Mouse (Mus musculus): ENCODE data around the gene Cym.

DNA sequence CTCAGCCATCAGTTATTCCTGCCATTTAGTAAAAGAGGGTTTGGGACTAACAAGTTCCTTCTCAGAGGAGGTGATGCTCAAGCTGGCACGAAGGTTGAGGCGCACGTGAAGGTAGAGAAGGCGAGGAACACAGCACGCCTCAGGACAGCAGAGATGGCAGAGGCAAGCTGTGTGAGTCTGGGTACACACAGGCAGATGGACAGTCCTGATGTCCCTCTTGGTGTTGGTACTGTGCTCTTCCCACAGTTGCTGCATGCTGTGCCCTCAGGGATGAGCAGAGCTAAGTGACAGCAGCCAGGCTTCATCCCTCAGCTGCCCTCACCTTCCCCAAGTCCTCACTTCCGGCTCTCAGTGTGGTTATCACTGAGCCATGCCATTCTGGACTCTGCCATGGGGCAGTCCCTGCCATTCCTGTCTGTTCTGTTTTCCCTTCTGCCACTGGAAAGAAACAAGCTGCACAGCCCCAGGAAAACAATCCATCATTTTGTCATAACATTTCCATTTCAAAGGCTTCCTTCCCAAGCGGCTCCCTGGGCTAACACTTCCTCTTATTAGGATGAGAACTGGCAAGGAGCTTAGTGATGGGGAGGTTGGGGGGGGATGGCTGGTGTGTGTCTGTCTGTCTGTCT, 13.8 kb downstream of the Cym start:
- TF ChIP-seq GATA1 (IDR thresholded peaks at IDR 0.05; ENCODE audit: borderline replicate concordance, low read length) = no peak
- TF ChIP-seq FLI1 (IDR thresholded peaks at IDR 0.05; ENCODE audit: low read length) = no peak

All from megakaryocyte, embryonic 14.5 days (primary cell).